Mouse (Mus musculus) fibroblast of lung, adult 2 months (primary cell): ENCODE results near the gene Gm45717.

Experiments used
- DNase-seq: peaks from one replicate; pipeline ENCODE4 v3.0.0-alpha.2; 2011; ENCODE audit warnings: low read depth

Gene Gm45717

DNA sequence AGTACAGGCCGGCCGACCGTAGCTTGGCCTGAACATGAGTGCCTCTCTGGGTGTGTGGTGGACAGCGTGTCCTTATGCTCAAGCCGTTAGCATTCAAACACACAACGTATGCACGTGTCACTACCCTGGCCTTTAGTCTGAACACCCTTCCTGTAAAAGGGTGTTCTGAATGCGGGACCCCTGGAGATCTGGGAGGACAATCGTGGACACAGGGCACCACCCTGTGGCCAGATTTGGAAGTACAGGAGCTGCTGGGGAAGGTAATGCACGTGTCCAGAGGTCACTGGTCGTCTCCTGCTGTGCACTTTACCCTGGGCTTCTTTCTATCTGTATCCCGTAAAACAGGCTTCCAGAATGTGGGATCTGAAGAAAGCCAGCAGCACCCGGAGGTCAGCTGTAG, 52.5 kb downstream of the Gm45717 start:
- no peak for DNase-seq

DNA sequence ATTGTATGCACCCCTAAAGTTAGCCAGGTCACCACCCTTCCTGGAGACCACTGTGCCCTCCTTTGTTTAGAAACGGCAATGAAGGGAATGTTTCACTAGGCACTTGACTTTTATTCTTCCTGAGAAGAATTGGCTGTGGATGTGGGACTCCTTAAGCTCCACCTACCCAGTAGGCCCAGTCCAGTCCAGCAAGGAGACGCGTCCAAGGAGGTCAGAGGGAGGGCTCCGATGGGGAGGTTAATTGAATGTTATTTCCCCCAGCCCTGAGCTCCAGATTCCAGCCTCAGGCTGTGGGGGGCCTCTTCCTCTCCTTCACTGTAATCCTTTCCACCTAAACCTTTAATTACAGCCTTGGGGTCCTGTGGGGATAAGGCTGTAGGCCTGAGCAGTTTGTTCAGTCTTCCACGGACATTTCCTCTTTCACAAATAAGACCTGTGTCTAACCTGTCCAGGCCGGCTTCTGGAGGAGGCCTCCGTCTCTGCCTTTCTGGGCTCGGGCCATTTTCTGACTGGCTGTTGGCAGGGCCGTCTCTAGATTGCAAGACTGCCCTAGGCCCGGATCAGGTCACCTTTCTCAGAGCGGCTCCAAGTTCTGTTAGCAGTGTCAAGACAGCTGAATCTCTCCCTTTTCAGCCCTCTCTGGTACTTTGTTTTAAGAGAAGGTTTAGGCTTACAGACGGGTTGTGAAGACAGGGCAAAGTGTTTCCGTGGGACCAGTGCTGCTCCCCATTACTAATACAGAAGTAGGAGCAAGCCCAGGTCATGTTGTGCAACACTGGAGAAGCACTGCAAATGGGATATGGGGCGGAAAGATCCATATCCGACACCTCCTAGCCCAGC, 53.5 kb downstream of the Gm45717 start:
- no peak for DNase-seq

DNA sequence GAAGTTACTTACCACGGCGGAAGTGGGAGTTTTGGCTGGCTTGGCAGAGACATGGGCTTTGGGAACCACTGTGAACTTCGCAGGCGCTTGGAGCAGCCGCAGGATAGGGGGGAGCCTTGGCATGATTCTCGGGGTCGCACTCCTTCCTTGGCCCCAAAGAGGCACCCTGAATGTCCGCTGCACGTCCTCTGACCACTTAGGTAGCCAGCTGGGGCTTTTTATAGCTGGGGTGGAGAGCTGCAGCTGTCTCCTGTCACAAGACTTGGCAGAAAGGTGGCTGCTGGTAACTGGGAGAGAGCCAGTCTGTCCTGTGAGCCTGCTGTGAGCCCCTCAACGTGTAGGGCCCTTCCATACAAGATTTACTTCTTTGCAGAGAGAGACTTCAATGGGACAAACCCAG, 55.5 kb downstream of the Gm45717 start, which contains the start of gene Cox8b:
Cox8b (minus strand) TSS at position 227 of the 400 bp plus-strand sequence.
- no peak for DNase-seq
